Mouse (Mus musculus) lung, embryonic 16.5 days (tissue): ENCODE measurements around the gene Vsig2. TPM values are rescaled to one million over a fixed set of nuclear protein-coding genes. Genes with fewer than 3 reads are reported as not detected.

Experiments
- ATAC-seq: fragments of 200-750 bp; cut with Nextera tagmentation; 2 replicates; pipeline ENCODE4 v1.8.0; 2017; ENCODE audit warnings: low read depth, mild to moderate bottlenecking, moderate library complexity
- H3K27ac ChIP-seq: fragments of 300-500 bp; sonication (generic); 2 replicates; pipeline ENCODE4 v1.5.1; 2014; ENCODE audit warnings: mild to moderate bottlenecking, control low read depth, low read length
- H3K27me3 ChIP-seq: fragments of 300-500 bp; sonication (generic); 2 replicates; pipeline ENCODE4 v1.6.1; 2014; ENCODE audit warnings: low read depth, low read length, mixed read lengths; ENCODE audit not compliant: control insufficient read depth, insufficient read depth
- H3K36me3 ChIP-seq: fragments of 300-500 bp; sonication (generic); 2 replicates; pipeline ENCODE4 v1.6.1; 2014; ENCODE audit warnings: low read length; ENCODE audit not compliant: control insufficient read depth, insufficient read depth
- H3K4me1 ChIP-seq: fragments of 300-500 bp; sonication (generic); replicated peaks from 2 replicates; pipeline ENCODE4 v1.6.1; 2014; ENCODE audit warnings: low read length, mixed read lengths; ENCODE audit not compliant: control insufficient read depth, insufficient read depth
- H3K4me2 ChIP-seq: fragments of 300-500 bp; sonication (generic); 2 replicates; pipeline ENCODE4 v1.6.1; 2014; ENCODE audit warnings: low read depth, low read length, control low read depth
- H3K4me3 ChIP-seq: fragments of 300-500 bp; sonication (generic); 2 replicates; pipeline ENCODE4 v1.5.1; 2014; ENCODE audit warnings: mild to moderate bottlenecking, low read length, control low read depth
- H3K9ac ChIP-seq: fragments of 300-500 bp; sonication (generic); 2 replicates; pipeline ENCODE4 v1.6.1; 2014; ENCODE audit warnings: low read length, control low read depth
- H3K9me3 ChIP-seq: fragments of 300-500 bp; sonication (generic); 2 replicates; pipeline ENCODE4 v1.6.1; 2016; ENCODE audit warnings: low read length; ENCODE audit not compliant: control insufficient read depth
- WGBS: fragments of 180-500 bp; shearing (Covaris S2); extraction: QIAGEN DNeasy Blood & Tissue Kit; methylation state at CpG from one replicate; pipeline ENCODE4 v1.1.7; 2014; 5-methylcytosine and 5-hydroxymethylcytosine counted together
- polyA plus RNA-seq: library from polyadenylated mRNA; unstranded; fragments of >200 nt; fragmentation: Nextera tagmentation; extraction: Ambion mirVana; gene quantifications from 2 replicates; pipeline ENCODE4 v1.2.1, GENCODE M21; 2015

Gene Vsig2
- polyA plus RNA-seq, 1 experiment from 2014 or later = 40.2 TPM

DNA sequence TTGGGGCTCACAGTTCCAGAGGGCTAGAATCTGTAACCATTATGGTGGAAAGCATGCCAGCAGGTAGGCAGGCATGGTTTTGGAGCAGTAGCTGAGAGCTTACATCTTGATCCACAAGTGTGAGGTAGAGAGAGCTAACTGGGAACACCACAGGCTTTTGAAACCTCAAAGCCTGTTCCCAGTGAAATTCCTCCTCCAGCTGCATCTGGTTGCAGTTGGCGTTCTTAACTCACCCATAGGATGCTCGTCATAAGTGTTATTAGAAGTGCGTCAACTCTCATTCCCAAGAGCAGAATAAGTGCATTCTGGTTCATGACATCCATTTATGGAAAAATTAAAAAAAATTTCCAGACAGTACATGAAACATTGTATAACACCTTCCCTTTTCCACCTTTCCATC lies 54.6 kb downstream of the Vsig2 start:
- Histone ChIP-seq H3K9me3 (no peaks in the 10 kb centered on the region), H3K36me3 (no peaks in the 10 kb centered on the region), H3K27me3 (no peaks in the 10 kb centered on the region), H3K4me3 (no peak overlapping the region), H3K27ac (no peak overlapping the region), H3K9ac (no peak overlapping the region), H3K4me2 (no peak overlapping the region), H3K4me1 (no peaks in the 10 kb centered on the region)
- ATAC-seq = no peak
- 78% methylated on average over 3 of the region's 3 CpGs for WGBS

Other genes with a start within 250 kb of the Vsig2 start
- 7.6 TPM in 2 replicates for gene Ccdc15, start 190.8 kb upstream of the Vsig2 start, polyA plus RNA-seq
- gene Hepacam, start 171.9 kb upstream of the Vsig2 start, polyA plus RNA-seq = 0.35 and 0.40 TPM in 2 replicates
- gene Robo4, start 137.4 kb upstream of the Vsig2 start, polyA plus RNA-seq = 24.7 and 29.8 TPM in 2 replicates
- gene Robo3, start 106.0 kb upstream of the Vsig2 start, polyA plus RNA-seq = 0.15 and 0.19 TPM in 2 replicates
- gene Msantd2, start 49.9 kb upstream of the Vsig2 start, polyA plus RNA-seq = 22.0 and 25.0 TPM in 2 replicates
- gene Esam, start 11.2 kb upstream of the Vsig2 start, polyA plus RNA-seq = 184 and 194 TPM in 2 replicates
- 4.7 and 9.0 TPM in 2 replicates for gene Nrgn, start 13.6 kb downstream of the Vsig2 start, polyA plus RNA-seq
- 14.9 and 15.3 TPM in 2 replicates for gene Siae, start 16.4 kb downstream of the Vsig2 start, polyA plus RNA-seq
- gene Spa17, start 74.5 kb downstream of the Vsig2 start, polyA plus RNA-seq = 11.8 and 13.8 TPM in 2 replicates
- 134 and 139 TPM in 2 replicates for gene Tbrg1, start 118.1 kb downstream of the Vsig2 start, polyA plus RNA-seq
- gene Panx3, start 130.0 kb downstream of the Vsig2 start, polyA plus RNA-seq = 1.0 TPM in 1 of 2 replicates, not detected in the other
- gene Olfr160, start 177.0 kb downstream of the Vsig2 start, polyA plus RNA-seq = not detected in 2 replicates
- gene Olfr874, start 205.9 kb downstream of the Vsig2 start, polyA plus RNA-seq = not detected in 2 replicates
- gene Olfr875, start 232.6 kb downstream of the Vsig2 start, polyA plus RNA-seq = not detected in 2 replicates